Mouse (Mus musculus) hindbrain, embryonic 16.5 days (tissue): ENCODE measurements around the gene Gnai3. TPM values are rescaled to one million over a fixed set of nuclear protein-coding genes. Genes with fewer than 3 reads are reported as not detected.

Experiments
- ATAC-seq: fragments of 200-750 bp; cut with Nextera tagmentation; 2 replicates; pipeline ENCODE4 v1.8.0; 2017; ENCODE audit warnings: moderate TSS enrichment, moderate library complexity
- H3K27ac ChIP-seq: fragments of 300-500 bp; sonication (generic); 2 replicates; pipeline ENCODE4 v1.5.1; 2014; ENCODE audit warnings: low read depth, mild to moderate bottlenecking, control low read depth, low read length, moderate library complexity
- H3K27me3 ChIP-seq: fragments of 300-500 bp; sonication (generic); replicated peaks from 2 replicates; pipeline ENCODE4 v1.6.1; 2014; ENCODE audit warnings: low read length; ENCODE audit not compliant: control insufficient read depth, insufficient read depth
- H3K36me3 ChIP-seq: fragments of 300-500 bp; sonication (generic); 2 replicates; pipeline ENCODE4 v1.6.1; 2014; ENCODE audit warnings: mild to moderate bottlenecking, low read length, moderate library complexity, mixed read lengths; ENCODE audit not compliant: control insufficient read depth, insufficient read depth
- H3K4me1 ChIP-seq: fragments of 300-500 bp; sonication (generic); 2 replicates; pipeline ENCODE4 v1.6.1; 2014; ENCODE audit warnings: low read depth, low read length; ENCODE audit not compliant: control insufficient read depth, insufficient read depth
- H3K4me2 ChIP-seq: fragments of 300-500 bp; sonication (generic); 2 replicates; pipeline ENCODE4 v1.6.1; 2014; ENCODE audit warnings: mild to moderate bottlenecking, low read length, control low read depth, moderate library complexity
- H3K4me3 ChIP-seq: fragments of 300-500 bp; sonication (generic); 2 replicates; pipeline ENCODE4 v1.5.1; 2014; ENCODE audit warnings: mild to moderate bottlenecking, low read length, control low read depth, moderate library complexity
- H3K9ac ChIP-seq: fragments of 300-500 bp; sonication (generic); 2 replicates; pipeline ENCODE4 v1.6.1; 2014; ENCODE audit warnings: low read depth, mild to moderate bottlenecking, control low read depth, low read length, moderate library complexity
- H3K9me3 ChIP-seq: fragments of 300-500 bp; sonication (generic); 2 replicates; pipeline ENCODE4 v1.6.1; 2014; ENCODE audit warnings: mild to moderate bottlenecking, low read length, moderate library complexity; ENCODE audit not compliant: control insufficient read depth
- whole genome bisulfite sequencing: fragments of 180-500 bp; shearing (Covaris S2); extraction: QIAGEN DNeasy Blood & Tissue Kit; methylation state at CpG from one replicate; pipeline ENCODE4 v1.1.7; 2014; 5-methylcytosine and 5-hydroxymethylcytosine counted together
- polyA plus RNA-seq: library from polyadenylated mRNA; unstranded; fragments of >200 nt; fragmentation: Nextera tagmentation; extraction: Ambion mirVana; gene quantifications from 2 replicates; pipeline ENCODE4 v1.2.1, GENCODE M21; 2015

Gene Gnai3
- polyA plus RNA-seq, 1 experiment from 2014 or later, result 116 TPM

DNA sequence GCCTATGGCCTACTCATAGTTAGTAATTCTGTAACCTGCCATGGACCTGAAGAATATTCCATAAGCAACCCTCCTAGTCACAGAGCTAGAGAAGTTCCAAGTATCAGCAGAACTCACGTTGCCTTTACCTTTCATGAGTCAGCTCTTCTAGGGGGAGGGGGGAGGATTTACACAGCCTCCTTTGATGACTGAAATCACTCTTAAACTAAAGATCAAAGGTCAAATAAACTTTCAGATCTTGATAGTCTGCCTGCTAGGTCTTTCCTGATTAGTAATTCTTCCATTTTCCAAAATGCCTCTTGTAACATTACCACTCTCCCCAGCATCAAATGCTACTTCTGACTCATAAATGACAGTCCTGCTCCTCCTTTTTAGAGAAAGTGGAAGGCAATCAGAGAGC is 21.8 kb downstream of the Gnai3 start:
- Histone ChIP-seq H3K27me3 (no peaks in the 10 kb centered on the region), H3K9me3 (no peaks in the 10 kb centered on the region), H3K36me3 (peaks cover 8% of the 10 kb centered on the region), H3K4me2 (no peak overlapping the region), H3K9ac (no peak overlapping the region), H3K4me3 (no peak overlapping the region), H3K27ac (no peak overlapping the region), H3K4me1 (no peaks in the 10 kb centered on the region)
- ATAC-seq, result no peak
- WGBS, result 64% methylated on average over 1 of the region's 1 CpGs

- 94% methylated on average over 5 of the region's 5 CpGs for WGBS
- peaks cover 13% of the 10 kb centered on the region for H3K36me3 ChIP-seq
- no peaks in the 10 kb centered on the region for H3K4me1 ChIP-seq
- H3K9me3 ChIP-seq, result no peaks in the 10 kb centered on the region
- ATAC-seq, result no peak
- H3K9ac ChIP-seq, result no peak overlapping the region
- no peaks in the 10 kb centered on the region for H3K27me3 ChIP-seq
- H3K27ac ChIP-seq, result no peak overlapping the region
- no peak overlapping the region for H3K4me2 ChIP-seq
- no peak overlapping the region for H3K4me3 ChIP-seq
These were observed 22.7 kb downstream of the Gnai3 start for GRCm38 (mm10) chr3:108123242-108123641.

- H3K27me3 ChIP-seq, result no peaks in the 10 kb centered on the region
- no peaks in the 10 kb centered on the region for H3K4me1 ChIP-seq
- no peak overlapping the region for H3K4me3 ChIP-seq
- H3K9ac ChIP-seq, result no peak overlapping the region
- no peak for ATAC-seq
- H3K4me2 ChIP-seq, result no peak overlapping the region
- H3K36me3 ChIP-seq, result peaks cover 13% of the 10 kb centered on the region
- H3K9me3 ChIP-seq, result no peaks in the 10 kb centered on the region
- H3K27ac ChIP-seq, result no peak overlapping the region
- WGBS, result 68% methylated on average over 3 of the region's 3 CpGs
These were observed 24.8 kb downstream of the Gnai3 start for GRCm38 (mm10) chr3:108121101-108121500.

- WGBS, result 93% methylated on average over 6 of the region's 6 CpGs
- Histone ChIP-seq H3K4me1 (no peaks in the 10 kb centered on the region), H3K27ac (no peak overlapping the region), H3K4me2 (no peak overlapping the region), H3K9me3 (no peaks in the 10 kb centered on the region), H3K27me3 (no peaks in the 10 kb centered on the region), H3K4me3 (no peak overlapping the region), H3K9ac (no peak overlapping the region), H3K36me3 (peaks cover 19% of the 10 kb centered on the region)
- ATAC-seq, result no peak
These were observed 28.5 kb downstream of the Gnai3 start for GRCm38 (mm10) chr3:108117465-108117864.

DNA sequence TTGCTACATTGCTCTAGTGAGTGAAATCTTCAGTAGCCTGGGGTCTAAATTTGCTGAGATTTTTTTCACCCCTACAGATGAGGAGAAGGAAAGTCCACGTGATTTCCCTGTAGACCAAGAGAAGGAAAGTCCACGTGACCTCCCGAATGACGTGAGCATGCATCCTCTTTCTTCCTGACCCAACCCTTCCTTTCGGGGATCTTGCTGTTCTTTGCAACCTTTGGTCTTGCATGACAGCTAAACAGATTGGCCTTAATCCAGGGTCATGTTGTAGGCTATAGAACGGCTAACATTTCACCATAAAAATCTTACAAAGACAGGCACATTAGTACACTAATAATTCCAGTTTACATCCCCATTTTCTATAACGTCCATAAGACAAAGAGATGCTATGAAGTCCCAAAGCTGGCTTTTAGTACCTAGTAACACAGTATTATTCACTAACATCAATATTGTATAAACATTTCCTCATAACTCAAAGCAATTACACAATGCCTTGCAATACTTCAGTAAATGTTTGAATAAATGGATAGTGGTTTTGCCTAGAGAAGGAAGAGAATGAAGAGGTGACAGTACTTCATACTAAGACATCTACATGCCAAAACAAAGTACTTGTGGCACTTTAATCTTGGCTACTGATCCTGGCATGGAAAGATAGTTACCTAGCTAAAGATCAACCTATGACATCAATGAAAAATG is 32.2 kb downstream of the Gnai3 start:
- 93% methylated on average over 7 of the region's 7 CpGs for WGBS
- Histone ChIP-seq H3K4me3 (no peak overlapping the region), H3K4me1 (no peaks in the 10 kb centered on the region), H3K27me3 (no peaks in the 10 kb centered on the region), H3K36me3 (peaks cover 24% of the 10 kb centered on the region), H3K9me3 (no peaks in the 10 kb centered on the region), H3K4me2 (no peak overlapping the region), H3K27ac (no peak overlapping the region), H3K9ac (no peak overlapping the region)
- no peak for ATAC-seq

GRCm38 (mm10) chr3:108112666-108113065 is 33.3 kb downstream of the Gnai3 start:
- Histone ChIP-seq H3K36me3 (peaks cover 26% of the 10 kb centered on the region), H3K9me3 (no peaks in the 10 kb centered on the region), H3K27me3 (no peaks in the 10 kb centered on the region), H3K27ac (no peak overlapping the region), H3K9ac (no peak overlapping the region), H3K4me2 (no peak overlapping the region), H3K4me1 (no peaks in the 10 kb centered on the region), H3K4me3 (no peak overlapping the region)
- 85% methylated on average over 4 of the region's 4 CpGs for WGBS
- ATAC-seq, result no peak

- ATAC-seq, result no peak
These were observed 33.7 kb downstream of the Gnai3 start for GRCm38 (mm10) chr3:108112246-108112645.

GRCm38 (mm10) chr3:108111320-108111719 is 34.6 kb downstream of the Gnai3 start:
- no peak overlapping the region for H3K27ac ChIP-seq
- no peaks in the 10 kb centered on the region for H3K4me1 ChIP-seq
- H3K9me3 ChIP-seq, result no peaks in the 10 kb centered on the region
- no peaks in the 10 kb centered on the region for H3K27me3 ChIP-seq
- H3K4me2 ChIP-seq, result no peak overlapping the region
- no peak for ATAC-seq
- H3K4me3 ChIP-seq, result no peak overlapping the region
- 81% methylated on average over 5 of the region's 5 CpGs for WGBS
- H3K9ac ChIP-seq, result no peak overlapping the region
- peaks cover 26% of the 10 kb centered on the region for H3K36me3 ChIP-seq

More at GRCm38 (mm10) chr3:108112246-108112645, 33.7 kb downstream of the Gnai3 start:
- WGBS, result 88% methylated on average over 7 of the region's 7 CpGs
- no peaks in the 10 kb centered on the region for H3K9me3 ChIP-seq
- H3K27ac ChIP-seq, result no peak overlapping the region
- no peak overlapping the region for H3K4me2 ChIP-seq
- no peaks in the 10 kb centered on the region for H3K27me3 ChIP-seq
- H3K36me3 ChIP-seq, result peaks cover 26% of the 10 kb centered on the region
- H3K4me3 ChIP-seq, result no peak overlapping the region
- H3K4me1 ChIP-seq, result no peaks in the 10 kb centered on the region
- no peak overlapping the region for H3K9ac ChIP-seq

GRCm38 (mm10) chr3:108105281-108105680 is 40.7 kb downstream of the Gnai3 start:
- no peaks in the 10 kb centered on the region for H3K27me3 ChIP-seq
- 89% methylated on average over 3 of the region's 3 CpGs for WGBS
- H3K4me2 ChIP-seq, result no peak overlapping the region
- H3K9me3 ChIP-seq, result no peaks in the 10 kb centered on the region
- H3K9ac ChIP-seq, result no peak overlapping the region
- H3K27ac ChIP-seq, result no peak overlapping the region
- ATAC-seq, result no peak; the same call in 1 of the 2 replicates
- H3K4me3 ChIP-seq, result no peak overlapping the region
- H3K36me3 ChIP-seq, result peaks cover 10% of the 10 kb centered on the region
- no peaks in the 10 kb centered on the region; the same call in 1 of the 2 replicates for H3K4me1 ChIP-seq
